Mouse (Mus musculus): ENCODE data around the gene Muc3.

Gene Muc3

DNA sequence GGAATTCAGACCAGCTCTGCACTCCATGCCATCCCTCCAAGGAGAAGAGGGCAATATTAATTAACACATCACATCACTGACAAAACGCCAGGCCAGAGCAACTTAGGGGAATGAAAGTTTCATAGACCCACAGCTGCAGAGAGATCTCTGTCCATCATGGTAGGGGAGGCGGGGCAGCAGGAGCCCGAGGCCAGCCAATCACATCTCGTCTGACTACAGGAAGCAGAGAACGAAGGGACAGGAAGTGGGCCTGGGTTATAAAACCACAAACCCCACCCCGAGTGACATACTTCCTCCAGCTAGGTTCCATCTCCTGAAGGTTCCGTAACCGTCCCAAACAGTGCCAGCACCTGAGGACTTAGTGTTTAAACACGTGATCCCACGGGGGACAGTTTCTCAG, 54.0 kb downstream of the Muc3 start:
- no peak for DNase-seq (ENCODE audit: low spot score in 2 of 2)

DNA sequence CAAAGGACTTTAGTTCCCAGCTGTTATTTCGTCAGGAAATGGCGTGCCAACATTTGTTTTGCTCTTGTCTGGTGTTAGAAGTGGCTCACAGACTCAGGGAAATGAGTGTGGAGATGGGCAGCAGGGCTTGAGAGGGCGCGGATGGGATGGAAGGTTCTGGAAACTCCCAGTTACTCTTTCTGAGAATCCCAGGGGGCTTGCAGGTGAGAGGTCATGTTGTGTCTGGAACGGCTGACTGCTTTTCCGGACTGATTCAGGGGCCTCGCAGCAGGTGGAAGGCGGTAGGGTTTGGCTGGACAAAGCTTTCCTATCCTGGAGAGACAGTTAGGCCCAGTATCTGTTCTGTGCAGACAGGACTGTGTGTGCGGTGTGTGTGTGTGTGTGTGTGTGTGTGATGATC, 55.4 kb downstream of the Muc3 start:
- DNase-seq (ENCODE audit: low spot score in 2 of 2) = no peak

DNA sequence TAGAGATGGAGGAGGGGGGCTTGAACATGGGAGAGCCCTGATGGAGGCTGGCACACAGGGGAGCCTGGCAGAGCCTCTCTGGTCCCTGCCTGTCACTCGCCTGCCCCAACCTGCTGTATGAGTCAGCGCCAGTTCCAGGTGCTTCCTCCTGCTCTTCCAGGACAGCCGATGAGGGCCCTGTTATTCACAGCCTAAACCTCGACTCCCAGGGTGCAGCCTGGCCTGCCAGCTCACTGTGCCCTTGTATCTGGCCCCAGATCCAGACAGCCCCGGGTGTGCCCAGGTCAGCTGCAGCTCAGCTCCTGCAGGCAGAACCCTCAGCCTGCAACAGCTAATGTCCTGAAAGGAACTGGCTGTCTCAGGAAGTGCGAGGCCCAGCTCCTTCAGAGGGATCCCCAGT, 57.6 kb downstream of the Muc3 start:
- DNase-seq (ENCODE audit: low spot score in 2 of 2) = no peak

DNA sequence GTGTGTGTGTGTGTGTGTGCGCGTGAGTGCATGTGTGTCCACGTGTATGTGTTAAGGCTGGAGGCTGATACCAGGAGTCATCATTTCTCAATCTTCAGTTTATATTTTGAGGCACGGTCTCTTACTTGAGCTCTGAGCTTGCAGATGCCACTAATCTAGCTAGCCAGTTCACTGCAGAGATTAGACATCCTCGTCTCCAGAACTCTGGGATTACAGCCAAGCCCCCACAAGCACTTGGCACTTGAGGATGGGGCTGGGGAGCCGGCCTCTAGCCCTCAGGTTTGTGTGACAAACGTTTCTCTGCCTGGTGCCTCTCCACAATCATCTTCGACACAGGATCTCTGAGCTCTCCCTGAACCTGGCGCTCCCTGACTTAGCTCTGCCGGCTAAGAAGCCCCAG, 58.3 kb downstream of the Muc3 start:
- no peak for DNase-seq (ENCODE audit: low spot score in 2 of 2)

DNA sequence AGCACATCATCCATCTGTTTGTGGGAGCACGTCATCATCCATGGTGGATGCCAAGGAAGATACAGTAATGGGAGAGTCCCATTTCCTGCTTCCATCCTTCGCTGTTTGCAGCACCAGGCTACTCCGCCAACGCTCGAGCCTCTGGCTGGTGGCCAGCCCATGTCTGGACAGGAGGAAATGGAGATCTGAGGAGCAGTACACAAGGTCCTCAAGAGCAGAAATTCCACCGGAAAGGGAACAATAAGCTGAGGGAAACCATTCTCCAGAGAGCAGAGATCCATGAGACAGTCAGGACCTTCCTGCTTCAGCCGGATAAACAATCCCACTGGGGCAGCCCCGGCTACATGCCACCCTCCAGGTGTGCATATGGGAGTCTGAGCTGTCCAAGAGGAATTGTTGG, 61.7 kb downstream of the Muc3 start:
- no peak for DNase-seq (ENCODE audit: low spot score in 2 of 2)

DNA sequence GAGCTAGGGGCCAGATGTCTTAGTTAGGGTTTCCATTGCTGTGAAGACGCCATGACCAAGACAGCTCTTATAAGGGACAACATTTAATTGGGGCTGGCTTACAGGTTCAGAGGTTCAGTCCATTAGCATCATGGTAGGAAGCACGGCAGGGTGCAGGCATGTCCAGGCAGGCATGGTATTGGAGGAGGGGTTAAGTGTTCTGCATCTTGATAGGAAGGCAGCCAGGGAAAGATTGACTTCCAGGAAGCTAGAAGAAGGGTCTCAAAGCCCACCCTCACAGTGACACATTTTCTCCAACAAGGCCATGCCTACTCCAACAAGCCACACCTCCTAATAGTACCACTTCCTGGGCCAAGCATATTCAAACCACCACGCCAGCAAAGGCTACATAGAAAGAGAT, 63.4 kb downstream of the Muc3 start:
- no peak for DNase-seq (ENCODE audit: low spot score in 2 of 2)

DNA sequence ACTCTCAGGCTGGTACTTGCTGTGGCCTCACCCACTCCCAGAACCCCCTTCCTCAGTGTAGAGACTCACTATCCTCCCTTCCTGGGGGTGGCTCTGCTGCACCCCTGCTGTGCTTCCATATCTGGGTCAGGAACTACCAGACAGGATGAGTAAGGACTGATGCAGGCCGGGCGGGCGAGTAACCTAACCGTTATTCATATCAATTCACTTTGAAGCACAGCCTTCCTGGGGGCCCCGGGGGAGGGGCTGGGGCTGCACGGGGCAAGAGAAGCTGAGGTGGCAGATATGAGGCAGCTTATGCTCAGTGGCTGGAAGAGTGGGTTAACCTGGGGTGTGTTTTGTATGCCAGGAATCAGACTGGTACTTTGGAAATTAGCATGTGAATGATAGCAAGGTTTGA, 64.1 kb downstream of the Muc3 start:
- DNase-seq (ENCODE audit: low spot score in 2 of 2) = no peak
